Mouse (Mus musculus) lung, postnatal 14 days (tissue): ENCODE measurements around the gene Brpf3.
"Not testable (repeated sequence)": the region's sequence is repeated elsewhere in the genome, so short reads cannot be mapped to it uniquely, and the experiment has no call there.

ENCODE experiments used
- DNase-seq: peaks from one replicate; pipeline ENCODE4 v3.0.0; 2021

Brpf3 gene

DNA sequence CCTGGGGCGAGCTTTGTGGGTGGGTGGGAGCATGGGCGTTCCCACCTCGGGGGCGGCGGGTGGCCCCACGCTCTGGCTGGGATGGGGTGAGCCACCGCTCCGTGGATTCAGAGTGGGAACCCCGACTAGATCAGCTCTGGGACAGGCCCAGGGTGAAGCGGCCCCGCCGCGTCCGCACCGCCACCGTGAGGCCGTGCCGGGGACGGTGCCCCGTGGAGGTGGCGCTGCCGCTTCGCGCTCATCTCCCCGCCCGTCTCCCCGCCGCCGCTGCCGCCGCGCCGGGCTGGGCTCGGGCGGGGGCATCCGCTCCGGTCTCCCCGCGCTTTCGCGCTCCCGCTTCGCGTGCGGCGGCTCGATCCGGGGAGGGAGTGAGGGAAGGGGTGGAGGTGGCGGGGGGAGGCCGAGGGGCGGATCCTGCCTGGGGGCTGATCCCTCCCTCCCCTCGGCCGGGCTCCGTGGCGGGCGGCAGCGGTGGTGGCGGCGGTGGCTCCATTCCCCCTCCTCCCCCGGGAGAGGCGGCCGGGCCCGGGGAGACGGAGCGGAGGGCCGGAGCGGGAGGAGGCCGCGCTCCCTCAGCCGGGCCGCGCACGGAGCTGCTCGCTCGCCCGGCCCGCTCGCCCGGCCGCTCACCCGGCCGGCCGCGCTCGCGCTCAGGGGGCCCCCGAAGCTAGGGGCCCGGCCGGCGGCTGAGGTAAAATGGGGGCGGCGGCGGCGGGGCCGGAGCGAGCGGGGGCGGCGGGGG lies at the start of gene Brpf3:
Brpf3 (plus strand) TSS at position 420 of the 742 bp plus-strand sequence.
- DNase-seq = peak; percentile 84

- no peak for DNase-seq
Measured at GRCm38 (mm10) chr17:28756447-28756846, 44.4 kb upstream of the Brpf3 start.

DNA sequence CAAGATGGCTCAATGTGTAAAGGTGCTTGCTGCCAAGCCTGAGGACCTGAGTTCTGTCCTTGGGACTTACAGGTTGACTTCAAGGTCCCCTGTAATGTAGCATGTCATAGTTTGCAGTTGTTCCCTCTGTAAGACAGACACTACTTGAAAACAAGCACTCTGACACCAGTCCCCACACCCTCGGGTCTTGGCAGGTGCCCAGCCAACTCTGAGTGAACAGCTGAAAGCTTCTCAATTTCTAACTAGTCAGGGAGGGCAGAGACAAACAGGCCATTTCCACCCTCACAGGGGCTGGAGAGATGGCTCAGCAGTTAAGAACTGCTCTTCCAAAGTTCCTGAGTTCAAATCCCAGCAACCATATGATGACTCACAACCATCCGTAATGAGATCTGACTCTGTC lies 43.4 kb upstream of the Brpf3 start:
- DNase-seq = no peak

DNA sequence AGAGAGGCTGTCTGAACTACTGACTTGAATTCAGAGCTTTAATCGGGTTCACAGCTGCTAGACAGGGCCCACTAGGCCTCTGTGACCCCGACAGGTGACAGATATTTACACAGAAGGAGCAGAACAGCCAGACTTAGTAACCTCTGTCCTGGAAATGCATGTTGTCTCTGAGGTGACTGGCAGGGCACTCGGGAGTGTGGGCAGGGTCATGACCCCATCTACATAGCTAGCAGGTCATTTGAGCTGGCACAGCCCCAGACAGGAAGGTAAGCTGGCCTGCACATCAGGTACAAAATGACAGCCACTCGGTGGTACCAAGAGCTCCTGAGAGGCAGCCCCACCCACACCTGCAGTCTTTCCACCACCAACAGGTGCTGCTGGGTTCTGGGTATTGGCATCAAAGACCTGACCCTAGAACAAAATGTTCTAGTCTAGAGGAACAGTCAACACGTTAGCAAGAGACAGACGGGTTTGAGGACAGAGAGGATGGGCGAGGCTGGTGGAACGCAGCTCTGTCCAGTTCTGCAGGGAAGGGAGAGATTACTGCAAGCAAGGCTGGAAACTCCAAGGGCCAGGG lies 40.1 kb upstream of the Brpf3 start:
- DNase-seq = no peak

- peak; percentile 85 for DNase-seq
Measured at GRCm38 (mm10) chr17:28761871-28762270, 39.0 kb upstream of the Brpf3 start.

- DNase-seq = no peak
Measured at GRCm38 (mm10) chr17:28766203-28766602, 34.7 kb upstream of the Brpf3 start.

DNA sequence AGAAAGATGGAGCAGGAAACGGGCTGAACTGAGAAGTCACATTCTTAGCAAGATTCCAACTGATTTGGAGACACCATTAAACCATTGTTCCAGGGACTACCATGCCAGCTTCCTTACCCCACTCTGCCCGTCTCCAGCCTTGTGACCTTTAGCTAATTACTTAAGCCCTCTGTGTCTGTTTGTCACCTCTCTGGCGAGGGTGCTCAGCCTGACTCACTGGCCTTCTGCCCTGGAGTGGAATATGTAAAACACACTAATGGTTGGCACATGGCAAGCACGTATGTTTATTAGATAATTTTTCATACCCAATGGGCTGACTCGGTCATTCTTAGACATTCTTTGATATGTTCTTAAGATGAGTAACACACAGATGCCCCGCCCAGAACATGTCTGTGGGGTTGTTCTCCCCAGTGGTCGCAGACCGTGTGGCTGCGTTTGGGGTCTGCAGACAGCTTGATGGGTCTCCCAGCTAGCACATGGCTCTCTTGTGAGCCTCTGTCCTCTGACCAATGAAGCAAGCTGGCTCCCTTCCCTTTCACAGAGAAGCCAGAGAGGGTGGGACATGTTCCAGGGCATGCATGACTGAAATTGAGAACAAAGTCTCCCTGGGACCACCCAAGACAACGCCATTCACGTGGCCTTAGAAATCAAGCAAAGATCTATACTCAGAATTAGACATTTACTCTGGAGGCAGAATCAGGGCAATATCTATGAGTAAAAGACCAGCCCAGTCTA lies 33.9 kb upstream of the Brpf3 start:
- no peak for DNase-seq

- peak; percentile 30 for DNase-seq
Measured at GRCm38 (mm10) chr17:28769121-28769874, 31.6 kb upstream of the Brpf3 start, which contains the start of gene Mapk13. Mapk13 (plus strand) TSS chr17:28769297.

GRCm38 (mm10) chr17:28769875-28770421 lies 30.9 kb upstream of the Brpf3 start:
- peak; percentile 16 for DNase-seq

- DNase-seq = no peak
Measured at GRCm38 (mm10) chr17:28771289-28771688, 29.6 kb upstream of the Brpf3 start.

GRCm38 (mm10) chr17:28774303-28774702 lies 26.6 kb upstream of the Brpf3 start:
- not testable (repeated sequence) for DNase-seq

DNA sequence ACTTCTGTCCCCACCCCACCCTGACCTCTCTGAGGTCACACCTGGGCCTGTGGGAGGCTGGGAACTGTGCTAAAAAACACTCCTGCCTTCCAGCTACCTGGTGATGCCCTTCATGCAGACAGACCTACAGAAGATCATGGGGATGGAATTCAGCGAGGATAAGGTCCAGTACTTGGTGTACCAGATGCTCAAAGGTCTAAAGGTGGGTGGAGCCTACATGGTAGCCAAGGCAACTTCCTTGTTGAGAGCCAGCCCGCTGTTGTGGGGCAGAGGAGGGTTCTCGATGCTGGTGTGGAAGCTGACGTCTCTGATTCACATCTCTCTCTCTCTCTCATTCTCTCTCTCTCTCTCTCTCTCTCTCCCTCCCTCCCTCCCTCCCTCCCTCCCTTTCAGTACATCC lies 25.7 kb upstream of the Brpf3 start:
- no peak for DNase-seq

- DNase-seq = no peak
Measured at GRCm38 (mm10) chr17:28776817-28777216, 24.1 kb upstream of the Brpf3 start.

DNA sequence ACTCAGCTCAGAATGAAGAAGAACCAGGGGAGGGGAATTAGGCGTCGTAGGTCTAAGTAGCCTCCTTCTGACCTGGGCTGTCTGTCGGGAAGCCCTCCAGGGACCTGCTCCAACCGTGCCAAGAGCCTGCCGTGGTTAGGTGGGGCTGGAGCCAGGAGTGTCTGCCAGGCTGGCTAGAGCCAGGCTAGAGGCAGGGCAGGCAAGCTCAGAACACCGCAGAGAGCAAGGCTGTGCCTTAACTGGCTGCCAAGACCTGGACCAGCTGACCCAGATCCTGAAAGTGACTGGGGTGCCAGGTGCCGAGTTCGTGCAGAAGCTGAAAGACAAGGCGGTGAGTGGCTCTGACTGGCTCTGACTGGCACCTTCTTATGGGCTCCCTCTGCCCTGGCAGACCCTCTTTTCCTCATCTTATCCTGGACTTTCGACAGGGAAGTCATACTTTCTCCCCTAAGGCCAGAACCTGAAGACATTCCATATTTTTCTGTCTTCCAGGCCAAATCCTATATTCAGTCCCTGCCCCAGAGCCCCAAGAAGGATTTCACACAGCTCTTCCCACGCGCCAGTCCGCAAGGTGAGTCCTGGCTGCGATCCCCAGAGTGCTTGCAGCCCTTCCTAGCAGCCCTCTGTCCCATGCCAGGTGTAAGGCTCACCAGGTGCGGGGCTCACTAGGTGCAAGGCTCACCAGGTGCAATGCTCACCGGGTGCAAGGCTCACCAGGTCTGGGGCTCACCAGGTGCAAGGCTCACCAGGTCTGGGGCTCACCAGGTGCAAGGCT lies 23.5 kb upstream of the Brpf3 start:
- no peak for DNase-seq

GRCm38 (mm10) chr17:28779735-28780134 lies 21.2 kb upstream of the Brpf3 start:
- DNase-seq = no peak

DNA sequence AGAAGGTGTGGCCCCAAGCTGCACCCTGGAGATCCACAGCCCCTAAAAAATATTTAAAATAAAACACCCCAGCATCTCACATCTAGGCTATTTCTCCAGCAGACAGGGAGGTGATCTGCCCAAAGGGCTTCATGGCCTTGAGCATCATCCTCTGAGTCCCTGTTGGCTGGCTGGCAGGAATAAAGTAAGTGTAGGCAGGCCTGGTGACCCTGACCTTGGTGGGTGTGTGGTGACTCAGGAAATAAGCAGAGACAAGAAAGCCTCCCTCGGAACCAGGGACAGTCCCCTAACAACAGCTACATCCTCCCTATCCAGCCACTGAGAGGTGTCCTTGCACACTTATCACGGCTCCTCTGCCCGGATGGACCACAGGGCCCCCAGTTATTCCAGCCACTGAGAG lies 20.1 kb upstream of the Brpf3 start:
- no peak for DNase-seq

GRCm38 (mm10) chr17:28781290-28782045 lies 19.4 kb upstream of the Brpf3 start:
- no peak for DNase-seq

- no peak for DNase-seq
Measured at GRCm38 (mm10) chr17:28785036-28785435, 15.9 kb upstream of the Brpf3 start.

- no peak for DNase-seq
Measured at GRCm38 (mm10) chr17:28787507-28787906, 13.4 kb upstream of the Brpf3 start.

- no peak for DNase-seq
Measured at GRCm38 (mm10) chr17:28797031-28797430, 3.9 kb upstream of the Brpf3 start.
